Mouse (Mus musculus): ENCODE results near the gene Rtca. TPM values are rescaled to one million over a fixed set of nuclear protein-coding genes. Genes with fewer than 3 reads are reported as not detected.

Rtca gene
- polyA plus RNA-seq (2016; fragmentation: Nextera tagmentation; extraction: Ambion mirVana): 83.6 and 92.1 TPM in 2 replicates

DNA sequence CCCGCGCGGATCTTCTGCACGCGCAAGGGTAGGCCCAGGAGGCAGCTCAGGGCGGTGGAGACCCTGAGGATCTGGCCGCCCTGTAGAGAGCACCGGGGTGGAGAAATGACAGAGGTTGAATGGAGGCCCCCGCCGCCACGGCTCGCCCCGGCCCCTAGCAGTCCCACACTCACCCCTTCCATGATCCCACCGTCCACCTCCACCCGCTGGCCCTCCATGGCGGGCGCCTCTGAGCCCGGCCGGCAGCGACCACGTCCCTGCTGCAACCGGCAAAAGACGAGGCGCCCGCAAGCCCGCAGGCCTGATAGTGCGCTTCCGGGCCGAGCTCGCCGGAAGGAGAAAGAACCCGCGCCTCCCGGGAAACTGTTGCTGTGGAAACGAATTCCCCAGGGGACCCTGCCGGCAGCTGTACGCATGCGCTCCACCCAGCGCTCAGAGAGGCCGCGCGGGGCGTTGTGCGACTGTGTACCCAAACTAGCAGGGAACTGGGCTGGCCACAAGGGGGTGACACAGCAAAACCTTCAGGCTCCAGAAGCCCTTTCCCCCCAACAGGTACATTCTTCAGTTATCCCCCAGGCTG, at the start of gene Rtca:
TSS of gene Rtca (minus strand) at position 437 of the 580 bp plus-strand sequence.
- peaks cover 34% of the 10 kb centered on the region for H3K36me3 ChIP-seq
- peak within 1 kb of the TSS; percentile 91 for H3K27ac ChIP-seq
- DNase-seq (ENCODE audit: low spot score): peak; percentile 99
- no peaks in the 10 kb centered on the region for H3K9me3 ChIP-seq
- no peaks in the 10 kb centered on the region for H3K27me3 ChIP-seq (ENCODE audit: insufficient read depth, poor library complexity, severe bottlenecking)
- H3K4me3 ChIP-seq: peak within 1 kb of the TSS; percentile 99
- H3K4me1 ChIP-seq: peaks cover 23% of the 10 kb centered on the region
- under 1% methylated on average over 44 of the region's 44 CpGs for WGBS

DNA sequence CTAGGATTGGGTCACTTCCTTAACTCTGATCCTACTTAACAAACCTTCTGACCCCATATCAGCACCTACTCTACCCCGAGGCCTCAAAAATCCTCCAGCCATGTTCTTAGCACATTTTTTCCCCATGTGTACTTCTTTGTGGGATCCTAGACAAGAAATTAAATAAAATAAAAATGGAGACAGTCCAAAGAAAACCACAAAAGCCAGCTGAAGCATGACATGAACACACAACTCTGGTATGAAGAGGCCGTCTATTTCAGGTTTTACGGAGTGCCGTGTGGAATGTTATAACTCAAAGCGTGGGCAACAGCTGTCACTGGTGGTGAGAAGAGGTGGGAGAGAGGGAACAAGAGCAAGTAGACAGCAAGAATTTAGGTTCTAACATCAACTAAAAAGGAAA, 43.4 kb upstream of the Rtca start:
- Histone ChIP-seq H3K27ac (no peak overlapping the region), H3K27me3 (ENCODE audit: insufficient read depth, poor library complexity, severe bottlenecking) (no peaks in the 10 kb centered on the region), H3K9me3 (no peaks in the 10 kb centered on the region), H3K36me3 (peaks cover 51% of the 10 kb centered on the region), H3K4me3 (no peak overlapping the region), H3K4me1 (no peaks in the 10 kb centered on the region)
- peak; percentile 30 for DNase-seq (ENCODE audit: low spot score)
- 92% methylated on average over 5 of the region's 5 CpGs for WGBS

DNA sequence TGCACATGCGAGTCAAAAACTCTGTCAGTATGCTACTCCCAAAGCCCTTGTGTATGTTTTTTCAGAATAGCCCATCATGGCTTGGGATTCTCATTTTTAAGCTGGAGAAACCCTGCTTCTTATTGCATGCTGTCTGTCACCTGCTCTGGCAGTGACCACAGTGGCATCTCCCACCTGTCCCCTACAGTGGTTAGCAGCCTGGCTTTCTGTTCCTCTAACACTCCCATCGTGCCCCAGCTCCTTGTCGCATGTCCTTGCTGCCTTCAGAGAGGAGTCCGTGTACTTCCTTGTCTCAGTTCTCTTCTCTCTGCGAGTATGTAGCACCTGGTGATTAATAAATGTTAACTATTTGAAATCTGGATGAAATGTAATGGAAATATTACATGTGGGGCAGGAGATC, 39.4 kb upstream of the Rtca start:
- H3K4me3 ChIP-seq: no peak overlapping the region
- no peak for DNase-seq (ENCODE audit: low spot score)
- H3K27ac ChIP-seq: no peak overlapping the region
- WGBS: 93% methylated on average over 5 of the region's 5 CpGs
- H3K36me3 ChIP-seq: peaks cover 84% of the 10 kb centered on the region
- H3K9me3 ChIP-seq: no peaks in the 10 kb centered on the region
- H3K27me3 ChIP-seq (ENCODE audit: insufficient read depth, poor library complexity, severe bottlenecking): no peaks in the 10 kb centered on the region
- peaks cover 2% of the 10 kb centered on the region; the same call in 1 of the 2 replicates for H3K4me1 ChIP-seq

DNA sequence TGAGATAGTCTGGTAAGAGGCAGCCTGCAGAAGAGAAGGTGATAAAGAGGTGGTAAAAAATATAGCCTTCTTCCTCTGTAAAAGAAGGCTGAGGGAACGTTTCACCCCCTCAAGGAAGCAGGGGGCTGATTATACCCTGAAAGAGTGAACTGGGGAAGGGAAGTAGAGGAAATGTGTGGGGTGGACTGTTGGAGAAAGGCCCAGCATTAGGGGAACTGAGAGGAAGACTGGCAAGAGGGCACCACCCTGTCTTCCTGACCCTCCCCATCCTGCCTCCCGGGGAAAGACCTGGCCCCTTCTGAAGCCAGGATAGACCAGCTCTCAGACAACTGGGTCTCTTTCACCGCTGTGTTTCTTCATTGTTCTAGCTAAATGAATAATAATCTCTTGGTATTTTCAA, 34.5 kb upstream of the Rtca start:
- no peak for DNase-seq (ENCODE audit: low spot score)
- Histone ChIP-seq H3K4me3 (no peak overlapping the region), H3K27ac (no peak overlapping the region), H3K4me1 (peaks cover 7% of the 10 kb centered on the region), H3K9me3 (no peaks in the 10 kb centered on the region), H3K27me3 (ENCODE audit: insufficient read depth, poor library complexity, severe bottlenecking) (no peaks in the 10 kb centered on the region), H3K36me3 (peaks cover 88% of the 10 kb centered on the region)
- 66% methylated on average over 3 of the region's 3 CpGs for WGBS

DNA sequence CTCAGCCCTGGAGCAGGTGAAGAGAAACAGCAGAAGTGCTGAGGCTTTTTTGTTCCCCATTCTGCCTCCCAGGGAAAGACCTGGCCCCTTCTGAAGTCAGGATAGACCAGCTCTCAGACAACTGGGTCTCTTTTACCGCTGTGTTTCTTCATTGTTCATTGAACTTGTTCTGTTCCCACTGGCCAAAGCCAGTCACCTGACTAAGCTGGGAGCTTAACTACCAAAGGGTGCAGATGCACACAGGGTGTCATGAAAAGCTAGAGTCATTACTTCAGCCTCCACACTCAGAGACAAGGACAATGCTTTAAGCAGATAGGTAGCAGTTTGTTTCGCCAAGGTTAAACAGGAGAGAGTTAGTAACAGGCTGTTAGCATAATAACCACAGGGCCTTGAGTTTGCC, 34.1 kb upstream of the Rtca start:
- Histone ChIP-seq H3K36me3 (peaks cover 83% of the 10 kb centered on the region), H3K4me3 (no peak overlapping the region), H3K9me3 (no peaks in the 10 kb centered on the region), H3K27ac (no peak overlapping the region), H3K4me1 (peaks cover 12% of the 10 kb centered on the region), H3K27me3 (ENCODE audit: insufficient read depth, poor library complexity, severe bottlenecking) (no peaks in the 10 kb centered on the region)
- DNase-seq (ENCODE audit: low spot score): no peak
- WGBS: 77% methylated on average over 2 of the region's 2 CpGs

DNA sequence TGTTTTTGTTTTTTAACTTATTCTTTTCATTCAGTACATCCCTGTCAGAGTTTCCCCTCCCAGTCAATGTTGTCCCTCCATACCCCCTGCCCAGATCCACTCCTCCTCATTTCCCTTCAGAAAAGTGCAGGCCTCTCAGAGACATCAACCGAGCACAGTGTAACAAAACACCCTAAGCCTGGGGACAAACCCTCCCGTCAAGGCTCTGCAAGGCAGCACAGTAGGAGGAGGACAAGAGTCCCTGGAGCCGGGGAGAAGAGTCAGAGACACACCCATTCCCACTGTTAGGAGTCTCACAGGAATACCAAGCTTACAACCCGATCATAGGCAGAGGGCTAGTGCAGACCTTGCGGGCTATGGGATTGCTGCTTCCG, 29.2 kb upstream of the Rtca start:
- peaks cover 5% of the 10 kb centered on the region; the same call in 1 of the 2 replicates for H3K27me3 ChIP-seq (ENCODE audit: insufficient read depth, poor library complexity, severe bottlenecking)
- WGBS: 44% methylated on average over 6 of the region's 6 CpGs
- peaks cover 23% of the 10 kb centered on the region for H3K4me1 ChIP-seq
- no peaks in the 10 kb centered on the region for H3K9me3 ChIP-seq
- DNase-seq (ENCODE audit: low spot score): no peak
- peaks cover 70% of the 10 kb centered on the region for H3K36me3 ChIP-seq
- H3K27ac ChIP-seq: peak overlapping the region; percentile 77
- no peak overlapping the region for H3K4me3 ChIP-seq

DNA sequence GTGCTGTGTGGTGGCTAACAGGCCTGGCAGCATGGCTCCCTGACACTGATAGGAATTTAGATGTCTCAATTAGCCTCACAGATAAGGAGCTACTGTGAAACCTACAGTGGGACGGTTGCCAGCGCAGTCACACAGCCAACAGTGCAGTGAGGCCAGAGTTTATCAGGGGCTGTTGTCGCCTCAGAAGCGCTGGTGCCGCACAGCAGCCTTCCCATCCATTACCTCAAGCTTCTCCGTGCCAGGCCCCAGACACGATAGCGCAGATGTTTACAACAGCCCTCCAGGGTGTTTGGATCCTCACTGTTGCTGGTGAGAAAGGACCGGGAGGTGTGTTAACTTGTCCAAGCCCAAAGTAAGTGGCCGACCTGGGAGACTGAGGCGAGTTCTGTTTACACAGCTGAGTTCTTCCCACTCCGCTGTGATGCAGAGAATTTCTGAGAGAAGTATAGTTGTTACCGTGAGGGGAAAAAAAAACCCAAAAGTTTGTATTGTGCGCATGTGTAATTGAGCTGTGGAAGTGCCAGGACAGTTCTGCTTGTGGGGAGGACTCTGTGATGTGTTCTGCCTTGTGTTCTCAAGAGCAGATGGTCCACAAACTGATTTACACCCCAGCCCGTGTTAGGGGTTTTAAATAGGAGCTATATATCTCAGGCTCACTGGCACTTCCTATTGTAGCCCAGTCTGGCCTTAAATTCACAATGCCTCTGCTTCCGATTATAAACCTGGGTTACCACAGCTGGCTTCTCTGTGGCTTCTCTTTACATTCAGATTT, 28.6 kb upstream of the Rtca start:
- Histone ChIP-seq H3K4me3 (peak overlapping the region; percentile 37), H3K9me3 (no peaks in the 10 kb centered on the region), H3K36me3 (peaks cover 64% of the 10 kb centered on the region), H3K27ac (peak overlapping the region; percentile 77), H3K4me1 (peaks cover 21% of the 10 kb centered on the region), H3K27me3 (ENCODE audit: insufficient read depth, poor library complexity, severe bottlenecking) (peaks cover 5% of the 10 kb centered on the region; the same call in 1 of the 2 replicates)
- peak; percentile 95 for DNase-seq (ENCODE audit: low spot score)
- 23% methylated on average over 16 of the region's 16 CpGs for WGBS

DNA sequence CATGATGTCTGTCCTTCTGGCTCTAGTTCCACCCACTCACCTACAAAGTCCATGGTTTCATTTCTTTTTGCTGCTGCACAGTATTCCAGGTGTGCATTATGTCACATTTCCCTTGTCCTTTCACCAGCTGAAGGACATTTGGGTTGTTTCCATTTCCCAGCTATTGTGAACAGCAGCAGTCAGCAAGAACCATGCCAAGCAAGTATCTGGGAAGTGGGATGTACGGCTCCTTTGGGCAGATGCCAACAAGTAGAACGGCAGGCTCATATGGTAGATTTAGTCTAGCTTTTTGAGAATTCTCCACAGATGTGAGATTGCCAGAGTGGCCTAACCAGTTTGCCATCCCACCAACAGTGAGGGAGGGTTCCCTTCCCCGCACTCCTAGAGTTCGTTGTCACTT, 22.8 kb upstream of the Rtca start:
- no peak for DNase-seq (ENCODE audit: low spot score)
- H3K9me3 ChIP-seq: no peaks in the 10 kb centered on the region
- 89% methylated on average over 4 of the region's 4 CpGs for WGBS

DNA sequence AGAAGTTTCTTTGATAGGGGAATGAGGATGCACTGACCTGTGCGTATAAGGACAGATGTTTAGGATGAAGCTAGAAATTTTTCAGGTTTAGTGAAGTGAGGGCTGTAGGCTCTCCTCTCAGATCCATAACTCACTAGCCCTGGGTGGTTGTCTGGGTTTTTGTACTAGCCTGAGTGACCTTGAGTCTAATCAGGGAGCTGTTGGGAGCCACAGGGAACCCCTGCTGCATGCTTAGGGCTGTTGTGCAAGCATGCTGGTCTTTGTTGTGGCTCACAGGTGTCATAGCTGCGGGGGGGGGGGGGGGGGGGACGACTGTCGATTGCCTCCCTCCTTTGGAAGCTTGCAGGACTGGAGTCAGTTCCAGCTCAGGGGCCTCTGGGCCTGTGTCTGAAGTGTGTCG, 21.7 kb upstream of the Rtca start:
- H3K27ac ChIP-seq: peak overlapping the region; percentile 77
- H3K27me3 ChIP-seq (ENCODE audit: insufficient read depth, poor library complexity, severe bottlenecking): peaks cover 5% of the 10 kb centered on the region; the same call in 1 of the 2 replicates
- no peaks in the 10 kb centered on the region for H3K9me3 ChIP-seq
- no peak for DNase-seq (ENCODE audit: low spot score)
- H3K4me1 ChIP-seq: peaks cover 13% of the 10 kb centered on the region
- peaks cover 21% of the 10 kb centered on the region for H3K36me3 ChIP-seq
- 42% methylated on average over 5 of the region's 5 CpGs for WGBS
- H3K4me3 ChIP-seq: no peak overlapping the region

More for the DNA sequence above, 22.8 kb upstream of the Rtca start:
- Histone ChIP-seq H3K4me1 (peaks cover 17% of the 10 kb centered on the region), H3K27ac (0 out of 2 replicates have a peak overlapping the region, but pooled peaks have one; percentile 77), H3K36me3 (peaks cover 27% of the 10 kb centered on the region), H3K4me3 (no peak overlapping the region), H3K27me3 (ENCODE audit: insufficient read depth, poor library complexity, severe bottlenecking) (peaks cover 5% of the 10 kb centered on the region; the same call in 1 of the 2 replicates)

DNA sequence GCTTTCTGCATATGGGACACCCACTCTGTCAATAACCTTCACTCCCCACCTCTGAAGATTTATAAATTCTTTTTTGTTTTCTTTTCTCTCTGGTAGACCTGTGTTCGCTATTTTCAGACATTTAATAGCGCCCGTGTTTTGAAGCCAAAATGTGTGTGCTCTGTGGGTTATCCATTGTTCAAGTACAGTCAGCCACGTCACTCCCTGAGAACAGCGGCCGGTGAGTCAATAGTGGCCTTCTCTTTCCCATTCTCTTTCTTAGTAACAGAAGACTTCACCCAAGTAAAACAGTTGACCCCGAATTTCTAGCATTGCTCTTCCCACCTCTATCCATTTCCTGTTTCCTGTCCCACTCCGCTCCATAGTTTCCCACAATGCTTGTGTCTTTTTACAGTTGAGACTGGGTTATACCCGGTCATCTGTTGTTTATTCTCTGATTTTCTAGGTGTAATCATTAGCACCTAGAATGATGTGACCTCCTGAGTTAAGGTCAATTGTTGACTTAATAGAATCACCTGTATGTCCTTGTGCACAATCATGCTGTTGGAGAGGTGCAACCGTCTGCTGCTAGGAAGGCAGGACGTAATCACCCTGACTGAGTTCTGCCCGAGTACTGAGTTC, 12.2 kb upstream of the Rtca start:
- WGBS: 78% methylated on average over 12 of the region's 12 CpGs

DNA sequence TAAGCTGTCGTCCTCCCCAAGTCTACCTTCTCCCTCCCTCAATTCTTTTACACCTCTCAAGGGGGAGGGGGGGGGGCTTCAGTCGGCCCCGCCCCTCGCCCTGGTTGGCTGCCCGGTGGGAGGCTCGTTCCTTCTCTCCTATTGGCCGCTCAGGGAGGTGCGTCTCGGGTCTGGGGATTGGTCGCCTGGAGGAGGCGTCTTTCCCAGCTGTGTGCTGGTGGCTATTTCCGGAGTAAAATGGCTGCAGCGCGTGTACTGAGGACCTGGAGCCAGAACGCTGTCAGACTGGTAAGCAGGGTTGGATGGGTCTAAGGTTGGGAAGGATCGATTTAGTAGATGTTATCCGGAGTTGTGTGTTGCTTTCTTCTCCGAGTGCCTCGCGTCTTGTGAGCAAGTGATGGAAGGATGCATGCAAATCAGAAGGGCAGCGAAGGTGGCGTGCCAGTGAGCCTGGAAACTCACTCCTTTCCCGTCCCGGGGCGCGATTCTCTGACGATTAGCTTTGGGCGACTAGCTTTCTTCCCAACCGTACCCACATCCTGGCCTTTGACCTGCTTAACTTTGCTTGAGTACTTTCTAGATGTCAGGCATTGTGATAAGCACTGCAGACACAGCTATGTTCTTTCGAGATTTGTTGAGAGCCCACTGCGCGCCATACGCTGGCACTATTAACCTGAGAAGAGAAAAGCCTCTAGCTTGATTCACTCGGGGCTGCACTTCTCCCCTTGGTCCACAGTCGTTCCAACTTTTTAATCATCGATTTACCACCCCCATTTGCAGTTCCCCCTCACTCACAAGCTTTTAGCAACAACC, 5.1 kb upstream of the Rtca start, which contains the start of gene Dbt:
TSS of gene Dbt (plus strand) at position 167 of the 813 bp plus-strand sequence.
- Histone ChIP-seq H3K4me3 (peak within 1 kb of the TSS; percentile 74), H3K27me3 (ENCODE audit: insufficient read depth, poor library complexity, severe bottlenecking) (no peaks in the 10 kb centered on the region), H3K9me3 (no peaks in the 10 kb centered on the region), H3K4me1 (peaks cover 22% of the 10 kb centered on the region), H3K36me3 (no peaks in the 10 kb centered on the region; the same call in 1 of the 2 replicates), H3K27ac (peak within 1 kb of the TSS; percentile 83)
- peak; percentile 97 for DNase-seq (ENCODE audit: low spot score)
- WGBS: under 1% methylated on average over 36 of the region's 36 CpGs

More for the DNA sequence above, 12.2 kb upstream of the Rtca start:
- H3K4me3 ChIP-seq: no peak overlapping the region
- peaks cover 26% of the 10 kb centered on the region for H3K36me3 ChIP-seq
- H3K4me1 ChIP-seq: peaks cover 2% of the 10 kb centered on the region; the same call in 1 of the 2 replicates
- no peaks in the 10 kb centered on the region for H3K27me3 ChIP-seq (ENCODE audit: insufficient read depth, poor library complexity, severe bottlenecking)
- no peak overlapping the region for H3K27ac ChIP-seq
- H3K9me3 ChIP-seq: no peaks in the 10 kb centered on the region
- no peak for DNase-seq (ENCODE audit: low spot score)

DNA sequence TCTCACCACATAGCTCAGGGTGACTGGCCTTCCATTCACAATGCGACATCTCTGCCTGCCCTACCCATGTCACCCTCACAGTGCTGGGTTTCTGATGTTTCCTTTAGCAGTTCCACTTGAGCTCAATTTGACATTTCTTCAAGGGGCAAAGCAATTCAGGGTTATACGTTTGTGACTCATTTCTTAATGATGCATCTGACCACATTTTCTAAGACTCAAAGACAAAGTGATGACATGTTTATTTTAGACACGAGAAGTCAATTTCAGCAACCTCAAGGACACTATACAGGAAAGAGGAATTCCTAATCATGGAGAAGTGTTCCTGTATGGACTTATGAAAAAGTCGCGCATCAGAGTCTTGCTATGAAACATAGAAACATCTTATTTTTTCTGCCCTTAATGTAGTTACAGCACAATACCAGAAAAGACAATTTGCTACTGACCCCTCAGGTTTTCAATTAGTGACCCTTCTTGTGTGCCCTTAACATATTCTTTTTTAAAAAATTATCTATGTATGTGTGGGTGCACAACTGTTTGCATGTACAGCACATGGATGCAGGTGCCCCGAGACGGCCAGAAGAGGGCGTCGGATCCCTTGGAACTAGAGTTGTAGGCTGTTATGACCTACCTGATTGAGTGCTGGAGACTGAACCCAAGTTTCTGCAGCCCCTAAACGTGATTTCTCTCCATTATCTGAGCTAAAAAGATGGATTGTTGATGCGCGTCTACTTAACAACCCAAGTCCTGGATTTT, 4.3 kb upstream of the Rtca start:
- no peaks in the 10 kb centered on the region; the same call in 1 of the 2 replicates for H3K36me3 ChIP-seq
- H3K9me3 ChIP-seq: no peaks in the 10 kb centered on the region
- DNase-seq (ENCODE audit: low spot score): peak; percentile 80
- H3K27me3 ChIP-seq (ENCODE audit: insufficient read depth, poor library complexity, severe bottlenecking): no peaks in the 10 kb centered on the region
- peak overlapping the region; percentile 83; the same call in 1 of the 2 replicates for H3K27ac ChIP-seq
- H3K4me3 ChIP-seq: peak overlapping the region; percentile 74
- peaks cover 24% of the 10 kb centered on the region for H3K4me1 ChIP-seq
- 38% methylated on average over 12 of the region's 12 CpGs for whole genome bisulfite sequencing
